Mouse (Mus musculus) CD4-positive helper T cell, adult 2 months (primary cell): Measurements from ENCODE around the gene Washc1.
A peak's percentile ranks its signal among the peaks of the same experiment; 100 is the strongest.
"Not testable (repeated sequence)": the region's sequence is repeated elsewhere in the genome, so short reads cannot be mapped to it uniquely, and the experiment has no call there.

Experiments
- DNase-seq: peaks from one replicate; pipeline ENCODE4 v3.0.0-alpha.2; 2012; ENCODE audit warnings: low read depth, missing footprints, low spot score

The Washc1 gene

DNA sequence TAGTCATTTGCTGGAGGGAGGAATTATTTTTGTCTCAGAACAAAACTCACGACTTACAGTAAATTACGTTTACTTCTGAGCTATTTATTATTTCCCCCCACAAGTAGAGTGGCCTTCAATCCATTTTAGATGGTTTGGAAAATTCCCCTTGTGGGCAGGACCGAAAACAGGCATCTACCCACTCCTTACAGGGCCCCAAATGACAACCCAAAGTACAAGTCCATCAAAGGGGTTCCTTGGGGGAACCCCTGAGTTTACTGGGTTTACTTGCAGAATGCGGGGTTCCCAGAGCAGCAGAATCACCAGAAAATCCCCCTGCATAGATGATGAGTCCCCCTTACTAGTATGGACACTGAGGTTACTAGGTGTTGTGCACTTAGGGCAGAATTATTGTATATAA is 821 bp downstream of the Washc1 start:
- DNase-seq, result peak; percentile 67

DNA sequence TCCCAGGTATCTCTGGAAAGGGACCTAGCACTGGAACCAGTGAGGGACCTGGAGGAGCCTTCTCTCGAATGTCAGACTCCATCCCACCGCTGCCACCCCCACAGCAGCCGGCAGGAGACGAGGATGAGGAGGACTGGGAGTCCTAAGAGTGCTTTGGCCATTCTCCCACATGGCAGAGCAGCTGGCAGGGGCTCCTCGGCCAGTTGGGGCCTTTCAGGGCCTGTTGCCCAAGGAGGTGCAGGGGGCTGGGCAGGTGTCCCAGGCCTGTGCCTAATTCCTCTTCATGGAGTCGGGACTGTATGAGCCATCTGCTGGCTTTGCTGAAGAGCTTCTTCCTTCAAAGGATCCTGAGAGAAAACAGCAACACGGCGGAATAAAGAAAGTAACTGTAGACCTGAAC is 7.6 kb downstream of the Washc1 start:
- no peak for DNase-seq

GRCm38 (mm10) chr17:66120701-66121100 is 9.4 kb downstream of the Washc1 start:
- no peak for DNase-seq

DNA sequence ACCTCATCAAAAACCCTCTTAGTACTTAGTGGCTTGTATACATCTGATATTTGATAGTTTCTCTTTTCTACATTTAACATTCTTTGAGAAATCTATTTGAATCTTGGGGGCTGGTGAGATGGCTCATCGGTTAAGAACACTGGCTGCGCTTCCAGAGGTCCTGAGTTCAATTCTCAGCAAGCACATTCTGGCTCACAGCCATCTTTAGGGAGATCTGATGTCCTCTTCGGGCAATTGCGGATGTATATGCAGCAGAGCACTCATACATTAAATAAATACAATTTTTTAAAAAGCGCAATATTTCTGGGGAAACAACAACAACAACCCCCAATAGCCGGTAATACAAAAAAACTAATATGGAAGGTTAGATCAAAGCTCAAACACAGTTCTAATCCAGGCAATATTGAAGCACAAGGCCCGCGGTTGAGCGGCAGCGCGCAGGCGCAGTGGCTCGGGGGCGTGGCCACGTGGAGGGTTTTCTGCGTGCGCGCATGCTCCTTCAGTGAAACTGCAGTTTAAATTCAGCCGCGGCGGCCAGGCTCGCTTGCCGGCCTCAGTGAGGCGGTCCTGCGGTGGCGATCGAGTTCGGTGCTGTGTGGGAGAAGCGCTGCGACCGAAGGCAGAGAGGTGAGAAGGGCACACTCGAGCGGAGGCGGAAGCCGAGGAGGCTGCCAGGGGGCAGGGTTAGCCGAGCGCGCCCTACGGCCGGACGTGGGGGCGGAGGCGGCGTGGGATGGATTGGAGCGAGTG is 11.9 kb downstream of the Washc1 start, which contains the start of gene Ddx11:
TSS of gene Ddx11 (plus strand) at position 455 of the 750 bp plus-strand sequence.
- DNase-seq, result peak; percentile 92

- DNase-seq, result peak; percentile 10
Observed at GRCm38 (mm10) chr17:66123816-66124610, 12.7 kb downstream of the Washc1 start.

DNA sequence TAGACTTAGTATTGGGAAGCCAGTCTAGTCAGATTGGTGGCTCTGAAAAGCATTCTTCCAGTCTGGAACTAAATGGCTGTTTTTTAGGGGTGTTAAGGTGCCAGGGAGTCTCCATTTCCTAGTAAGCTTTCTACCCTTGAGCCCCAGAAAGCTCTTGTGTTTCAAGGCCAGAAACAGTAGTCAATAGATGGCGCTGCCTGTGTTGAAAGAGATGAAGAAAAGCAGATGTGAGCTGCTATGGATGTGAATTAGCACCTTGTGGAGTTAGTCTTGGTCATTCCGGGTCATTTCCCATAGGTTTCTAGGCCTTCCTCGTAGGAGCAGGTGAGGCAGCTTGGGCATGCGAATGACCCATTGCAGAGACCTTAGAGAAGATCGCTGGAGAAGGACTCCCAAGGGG is 13.9 kb downstream of the Washc1 start:
- peak; percentile 22 for DNase-seq

GRCm38 (mm10) chr17:66130371-66130770 is 19.0 kb downstream of the Washc1 start:
- DNase-seq, result no peak

GRCm38 (mm10) chr17:66131212-66131611 is 19.9 kb downstream of the Washc1 start:
- peak; percentile 47 for DNase-seq

DNA sequence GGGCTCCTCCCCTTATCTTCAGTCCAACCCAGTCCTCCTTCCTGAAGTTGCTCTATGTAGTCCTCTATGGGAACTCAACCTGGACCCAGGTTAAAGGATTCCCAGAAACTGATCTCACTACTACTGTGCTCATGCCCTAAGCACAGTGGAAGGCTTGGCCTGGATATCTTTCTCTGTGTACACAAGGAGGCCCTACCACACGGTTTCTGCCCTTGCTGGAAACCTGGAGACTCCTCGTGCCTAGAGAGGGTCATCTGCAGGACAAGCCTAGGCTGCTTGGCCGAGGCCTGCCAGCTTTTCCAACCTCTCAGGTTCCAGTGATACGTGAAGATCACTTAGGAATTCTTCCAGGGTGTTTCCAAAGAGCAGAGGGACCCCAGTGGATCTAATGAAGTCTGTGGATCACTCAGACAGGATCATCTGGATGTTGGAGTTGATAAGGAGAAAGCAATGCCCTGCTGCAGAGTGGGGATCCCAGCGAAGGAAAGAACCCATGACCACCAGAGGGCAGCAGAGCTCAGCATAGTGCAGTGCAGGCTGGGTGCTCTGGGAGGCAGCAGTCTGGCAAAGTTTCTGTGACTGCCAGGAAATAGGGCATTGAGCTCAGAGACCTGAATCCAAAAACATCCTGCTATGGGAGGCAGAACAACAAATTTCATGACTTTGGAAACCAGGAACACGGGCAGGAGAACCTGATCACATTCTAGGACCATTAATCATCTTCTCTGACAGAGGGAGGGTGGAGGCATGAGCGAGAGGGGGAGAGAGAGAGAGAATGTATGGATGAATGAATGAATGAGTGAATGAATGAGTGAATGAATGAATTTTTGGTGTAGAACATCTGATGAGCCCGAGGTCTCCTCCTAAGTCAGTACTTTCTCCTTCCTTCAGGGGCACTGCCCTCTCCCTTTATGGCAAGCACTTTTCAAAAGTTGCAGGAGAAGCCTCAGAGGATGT is 41.6 kb downstream of the Washc1 start:
- not testable (repeated sequence) for DNase-seq

DNA sequence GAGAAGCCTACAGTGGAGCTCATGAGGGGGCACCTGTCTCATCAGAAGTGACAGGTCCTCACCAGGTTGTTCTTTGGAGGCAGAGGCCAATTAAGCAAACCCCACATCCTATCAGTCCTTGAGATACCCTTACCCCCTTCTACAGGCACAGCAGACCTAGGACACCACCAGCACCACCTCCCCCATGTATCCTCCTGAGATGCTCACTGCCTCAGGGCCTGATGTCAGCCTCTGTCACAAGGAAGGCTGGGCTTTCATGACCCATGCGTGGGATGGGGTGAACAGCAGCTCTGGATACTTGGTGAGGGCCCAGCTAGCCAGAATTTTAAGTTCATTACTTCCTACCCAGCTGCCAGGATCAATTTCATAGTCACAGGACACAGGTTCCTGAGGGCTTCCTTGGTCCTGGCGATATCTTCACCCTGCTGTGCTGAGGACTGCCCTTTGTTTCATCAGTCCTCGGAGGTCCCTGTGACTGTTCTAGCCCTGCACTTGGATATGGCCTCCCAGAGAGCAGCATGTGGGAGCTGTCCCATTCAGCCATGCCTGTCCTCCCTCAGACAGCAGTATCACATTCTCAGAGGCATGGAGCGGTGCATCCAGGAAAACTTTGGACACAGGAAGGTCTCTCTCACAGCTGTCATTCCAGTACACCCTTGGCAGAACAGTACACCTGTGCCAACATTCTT is 42.5 kb downstream of the Washc1 start:
- not testable (repeated sequence) for DNase-seq

GRCm38 (mm10) chr17:66154876-66155275 is 43.5 kb downstream of the Washc1 start:
- DNase-seq, result no peak

DNA sequence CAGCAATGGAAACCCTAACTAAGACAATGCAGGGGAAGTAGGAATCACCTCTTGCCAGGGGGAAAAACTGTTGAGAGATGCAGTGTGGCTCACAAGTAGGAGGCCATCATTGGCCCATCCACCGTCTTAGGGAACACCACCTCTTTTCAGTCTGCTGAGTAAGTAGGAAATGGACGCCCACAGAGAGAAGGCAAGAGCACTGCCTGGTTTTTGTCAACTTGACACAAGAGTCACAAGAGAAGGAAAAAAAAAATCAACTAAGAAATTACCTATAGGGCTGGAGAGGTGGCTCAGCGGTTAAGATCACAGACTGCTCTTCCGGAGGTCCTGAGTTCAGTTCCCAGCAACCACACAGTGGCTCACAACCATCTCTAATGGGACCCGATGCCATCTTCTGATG is 46.9 kb downstream of the Washc1 start:
- no peak for DNase-seq

DNA sequence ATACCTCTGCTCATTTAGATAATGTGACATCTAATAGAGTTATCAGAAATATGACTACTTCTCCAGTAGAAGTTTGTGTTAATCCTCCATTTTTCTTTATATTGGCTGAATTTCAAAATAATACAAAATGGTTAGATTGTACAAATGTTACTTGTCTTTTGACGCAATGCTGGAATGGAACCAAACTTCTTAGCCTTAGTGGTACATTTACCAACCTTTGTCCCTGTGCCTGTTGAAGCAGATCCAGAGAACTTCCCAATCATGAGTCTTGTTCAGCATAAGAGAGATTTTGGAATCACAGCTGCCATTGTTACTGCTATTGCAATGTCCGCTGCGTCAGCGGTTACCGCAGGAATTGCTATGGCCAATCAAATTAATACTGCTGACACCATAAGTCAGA is 55.8 kb downstream of the Washc1 start:
- DNase-seq, result not testable (repeated sequence)
